Mouse (Mus musculus) left cerebral cortex, adult 11 months (tissue): ENCODE data around the gene Pipox.

Experiments
- DNase-seq: peaks from one replicate; pipeline ENCODE4 v3.0.0; 2022; ENCODE audit warnings: low spot score

The Pipox gene

DNA sequence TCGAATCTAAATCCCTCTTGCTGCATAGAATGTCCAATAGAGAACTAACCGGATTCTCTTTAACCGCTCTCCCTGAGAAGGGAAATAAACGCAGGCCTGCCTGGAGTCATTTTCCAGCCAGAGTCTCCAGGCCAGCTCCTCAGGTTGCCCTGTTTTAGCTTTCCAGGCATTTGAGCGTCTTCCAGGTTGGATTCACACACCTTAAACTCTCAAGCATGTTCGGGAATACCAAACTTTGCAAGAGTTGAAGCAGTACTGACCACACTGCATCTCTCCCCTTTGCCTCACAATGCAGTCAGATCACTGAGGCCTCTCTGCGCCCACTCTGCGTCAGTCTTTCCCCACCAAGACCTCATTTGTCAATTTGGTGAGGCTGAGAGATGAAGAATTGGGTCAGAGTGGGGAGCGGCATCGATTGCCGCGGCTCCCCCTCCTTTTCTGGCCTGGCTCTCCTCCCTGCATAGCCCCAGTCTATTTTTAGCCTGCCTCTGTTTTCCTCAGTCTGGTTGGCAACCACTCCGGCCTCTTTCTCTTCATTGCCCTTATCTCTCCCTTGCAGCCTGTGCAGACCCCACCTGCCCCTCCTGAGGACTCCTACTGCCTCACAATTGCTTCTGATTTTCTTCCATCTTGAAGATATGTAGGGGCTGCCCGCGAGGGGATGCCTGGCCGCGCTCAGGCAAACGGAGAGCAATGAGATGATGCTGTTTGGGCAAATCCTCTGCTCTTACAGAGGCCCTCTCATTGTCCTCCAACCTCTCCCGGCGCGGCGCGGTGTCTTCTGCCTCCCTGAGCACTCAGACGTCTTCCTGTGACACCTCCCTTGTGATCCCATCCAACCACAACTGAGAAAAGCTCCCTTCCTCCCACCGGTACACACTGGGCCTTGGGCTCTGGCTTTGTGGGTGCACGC, 17.8 kb downstream of the Pipox start:
- no peak for DNase-seq

GRCm38 (mm10) chr11:77875269-77875668, 18.6 kb downstream of the Pipox start:
- no peak for DNase-seq

DNA sequence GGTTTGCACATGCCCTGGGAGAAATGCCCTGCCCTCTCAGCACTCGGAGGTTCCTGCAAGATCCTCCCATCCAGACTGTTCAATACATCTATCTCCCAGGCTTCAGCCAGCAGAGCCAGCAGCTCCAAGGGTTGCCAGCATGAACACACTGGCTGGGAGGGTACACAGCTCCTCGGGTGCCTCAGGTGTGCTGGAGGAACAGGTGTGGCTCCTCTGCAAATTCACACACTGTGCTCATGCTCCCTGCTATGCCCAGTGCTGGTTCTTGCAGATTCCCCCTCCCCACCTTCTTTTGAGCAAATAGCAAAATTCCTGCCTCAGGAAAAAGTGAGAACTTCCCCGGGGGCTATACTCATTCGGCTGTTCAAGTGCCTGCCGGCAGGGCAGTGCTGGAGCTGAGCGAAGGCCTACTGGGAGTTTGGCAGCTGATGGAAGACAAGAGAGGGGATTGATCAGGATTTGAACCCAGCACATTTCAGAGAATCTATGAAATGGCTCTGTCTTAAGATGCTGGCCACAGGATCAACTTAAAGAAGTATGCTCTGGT, 19.1 kb downstream of the Pipox start:
- DNase-seq = no peak

GRCm38 (mm10) chr11:77873116-77873515, 20.8 kb downstream of the Pipox start:
- no peak for DNase-seq

GRCm38 (mm10) chr11:77872685-77873084, 21.2 kb downstream of the Pipox start:
- no peak for DNase-seq

- no peak for DNase-seq
Observed at GRCm38 (mm10) chr11:77872236-77872635, 21.7 kb downstream of the Pipox start.

DNA sequence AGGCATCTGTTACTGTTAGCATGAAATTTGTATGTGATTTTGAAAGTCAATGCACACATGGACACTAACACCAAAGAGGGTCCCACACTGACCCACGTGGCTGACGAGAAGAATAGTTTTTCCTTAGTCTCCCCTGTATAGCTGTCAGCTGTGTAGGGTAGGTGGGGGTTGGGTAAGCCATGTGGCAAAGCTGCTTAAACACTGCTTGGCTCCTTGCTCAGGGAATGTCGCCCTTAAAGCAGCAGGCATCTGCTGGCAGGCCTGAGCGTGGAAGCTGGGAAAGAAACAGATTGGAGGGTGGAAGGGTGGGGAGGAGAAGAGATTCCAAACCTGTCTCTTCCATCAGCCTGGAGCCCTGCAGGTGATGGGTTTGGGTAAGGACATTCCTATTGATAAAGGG, 22.5 kb downstream of the Pipox start:
- DNase-seq = no peak

GRCm38 (mm10) chr11:77867419-77868083, 26.3 kb downstream of the Pipox start:
- DNase-seq = no peak

DNA sequence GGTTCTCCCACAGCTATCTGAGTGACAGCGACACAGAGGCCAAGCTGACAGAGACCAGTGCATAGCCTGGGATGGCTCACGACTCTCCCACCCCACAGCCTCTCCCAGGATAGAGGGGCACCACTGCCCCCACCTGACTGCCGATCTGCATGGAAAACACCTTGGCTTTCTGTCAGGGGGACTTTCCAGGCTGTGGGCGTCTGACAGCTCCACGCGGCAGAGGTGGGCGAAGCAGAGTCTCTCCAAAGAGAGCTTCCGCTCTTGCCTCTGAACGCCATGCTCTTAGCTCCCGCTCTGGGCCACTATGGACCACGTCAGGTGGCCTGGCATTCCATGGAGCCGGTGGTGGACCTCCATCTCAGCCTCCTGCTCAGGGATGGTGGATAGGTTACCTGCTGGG, 29.1 kb downstream of the Pipox start:
- no peak for DNase-seq

GRCm38 (mm10) chr11:77862887-77863286, 31.0 kb downstream of the Pipox start:
- DNase-seq = no peak

DNA sequence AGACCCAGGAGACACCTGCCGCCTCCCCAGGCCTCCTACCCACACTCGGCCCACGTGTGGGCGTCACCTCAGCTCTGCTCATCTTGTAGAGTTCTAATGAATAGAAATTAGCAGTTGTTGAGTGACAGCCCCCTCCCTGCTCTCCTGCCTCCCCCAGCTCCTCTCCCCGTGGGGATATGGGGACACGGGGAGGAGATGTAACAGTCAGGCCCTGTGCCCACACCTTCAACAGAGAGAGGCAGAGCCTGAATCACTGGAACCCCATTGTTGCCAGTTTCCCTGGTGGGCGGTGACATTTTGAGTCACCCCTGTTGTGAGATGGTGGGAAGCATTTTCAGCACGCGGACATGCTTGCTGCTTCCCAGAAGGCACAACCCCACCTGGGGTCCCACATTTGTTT, 32.9 kb downstream of the Pipox start:
- DNase-seq = peak; percentile 71

DNA sequence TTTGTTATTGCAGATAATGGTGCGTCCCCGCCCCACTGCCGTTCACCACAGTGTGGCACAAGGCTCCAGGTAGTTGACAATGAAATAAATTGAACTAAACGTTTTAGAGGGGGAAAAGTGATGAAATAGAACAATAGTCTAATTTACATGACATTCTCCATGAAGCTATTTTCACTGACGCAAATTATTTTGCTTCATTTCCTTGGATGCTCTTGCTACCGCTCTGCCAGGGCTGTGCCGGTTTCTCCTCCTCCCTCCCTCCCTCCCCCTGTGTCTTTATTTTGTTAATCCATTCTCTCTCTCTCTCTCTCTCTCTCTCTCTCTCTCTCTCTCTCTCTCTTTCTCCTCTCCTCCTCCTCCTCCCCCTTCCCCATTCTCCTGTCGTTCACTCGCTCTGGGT, 35.3 kb downstream of the Pipox start:
- DNase-seq = no peak

DNA sequence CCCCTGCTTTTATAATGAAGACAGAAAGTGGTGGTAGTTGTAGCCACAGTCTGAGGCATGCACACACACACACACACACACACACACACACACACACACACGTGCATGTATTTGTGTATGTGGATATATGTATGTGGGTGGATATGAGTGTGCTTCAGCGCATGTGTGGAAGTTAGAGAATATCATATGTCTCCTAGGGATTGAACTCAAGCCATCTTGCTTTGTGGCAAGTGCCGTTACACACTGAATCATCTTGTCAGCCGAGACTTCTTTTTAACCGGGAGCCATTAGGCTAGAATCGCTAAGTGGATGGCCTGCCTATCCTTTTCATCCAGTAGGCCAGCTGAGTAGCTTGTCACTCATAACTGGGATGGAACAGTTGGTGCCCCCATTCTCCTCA, 36.8 kb downstream of the Pipox start:
- no peak for DNase-seq

DNA sequence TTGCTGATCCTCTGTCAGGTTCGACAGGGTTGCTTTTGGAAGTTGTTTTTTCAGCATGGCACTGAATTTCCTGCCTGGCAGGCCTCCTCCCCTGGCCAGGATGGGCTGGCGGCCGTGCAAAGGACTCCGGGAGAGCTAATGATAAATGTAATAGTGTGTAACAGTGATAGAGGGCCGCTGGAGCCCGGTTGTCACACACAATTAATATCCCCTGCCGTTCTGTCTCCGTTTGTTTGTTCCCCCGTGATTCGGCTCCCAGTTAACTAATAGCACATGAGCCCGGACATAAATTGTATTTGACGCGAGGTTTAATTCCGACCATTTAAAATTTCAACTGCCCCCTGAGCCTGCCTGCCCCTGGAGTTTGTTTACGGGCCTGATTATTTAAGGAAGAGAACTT, 38.5 kb downstream of the Pipox start:
- no peak for DNase-seq

- DNase-seq = no peak
Observed at GRCm38 (mm10) chr11:77854641-77855040, 39.3 kb downstream of the Pipox start.

- no peak for DNase-seq
Observed at GRCm38 (mm10) chr11:77852941-77853668, 40.8 kb downstream of the Pipox start.

DNA sequence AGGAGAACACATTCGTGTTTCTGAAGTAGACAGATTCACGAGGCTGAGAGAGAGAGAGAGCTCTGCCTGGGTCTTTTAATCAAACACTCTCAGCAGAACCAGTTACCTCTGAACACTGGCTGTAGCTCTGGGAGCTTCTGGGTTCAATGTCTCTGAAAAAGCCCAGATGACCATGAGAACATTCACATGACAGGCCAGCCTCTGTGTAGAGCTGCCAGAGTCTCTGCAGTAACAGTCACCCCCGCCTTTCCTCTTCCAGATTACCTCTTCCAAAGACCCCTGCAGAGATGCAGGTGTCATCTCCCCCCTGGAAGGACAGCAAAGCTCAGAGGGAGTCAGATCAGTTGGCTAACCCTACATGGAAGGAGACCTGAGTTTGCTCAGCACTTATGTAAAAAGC, 41.7 kb downstream of the Pipox start:
- DNase-seq = no peak

DNA sequence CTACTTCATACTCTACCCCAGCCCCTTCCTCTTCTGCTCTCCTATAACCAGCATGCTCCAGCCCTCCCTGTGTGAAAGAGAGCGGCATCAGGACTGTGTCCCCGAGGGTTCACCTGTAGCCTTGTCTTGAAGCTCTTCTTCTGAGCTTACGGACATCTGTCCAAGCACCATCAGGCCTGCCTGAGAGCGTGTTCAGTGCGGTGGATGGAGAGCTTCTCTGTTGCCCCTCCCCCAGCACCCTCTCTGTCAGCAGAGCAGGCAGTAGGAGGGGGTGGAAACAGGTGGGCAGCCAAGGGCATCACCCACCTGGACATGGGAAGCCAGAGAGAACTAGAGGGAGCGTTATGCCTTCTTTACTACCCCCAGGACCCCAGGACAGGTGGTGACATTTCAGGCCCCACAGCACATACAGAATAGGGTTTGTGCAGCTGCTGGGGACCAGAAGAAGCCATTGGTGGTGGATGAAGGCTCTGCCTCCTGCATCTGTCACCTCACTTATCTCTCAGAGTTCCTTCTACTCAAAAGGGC, 42.3 kb downstream of the Pipox start:
- no peak for DNase-seq

DNA sequence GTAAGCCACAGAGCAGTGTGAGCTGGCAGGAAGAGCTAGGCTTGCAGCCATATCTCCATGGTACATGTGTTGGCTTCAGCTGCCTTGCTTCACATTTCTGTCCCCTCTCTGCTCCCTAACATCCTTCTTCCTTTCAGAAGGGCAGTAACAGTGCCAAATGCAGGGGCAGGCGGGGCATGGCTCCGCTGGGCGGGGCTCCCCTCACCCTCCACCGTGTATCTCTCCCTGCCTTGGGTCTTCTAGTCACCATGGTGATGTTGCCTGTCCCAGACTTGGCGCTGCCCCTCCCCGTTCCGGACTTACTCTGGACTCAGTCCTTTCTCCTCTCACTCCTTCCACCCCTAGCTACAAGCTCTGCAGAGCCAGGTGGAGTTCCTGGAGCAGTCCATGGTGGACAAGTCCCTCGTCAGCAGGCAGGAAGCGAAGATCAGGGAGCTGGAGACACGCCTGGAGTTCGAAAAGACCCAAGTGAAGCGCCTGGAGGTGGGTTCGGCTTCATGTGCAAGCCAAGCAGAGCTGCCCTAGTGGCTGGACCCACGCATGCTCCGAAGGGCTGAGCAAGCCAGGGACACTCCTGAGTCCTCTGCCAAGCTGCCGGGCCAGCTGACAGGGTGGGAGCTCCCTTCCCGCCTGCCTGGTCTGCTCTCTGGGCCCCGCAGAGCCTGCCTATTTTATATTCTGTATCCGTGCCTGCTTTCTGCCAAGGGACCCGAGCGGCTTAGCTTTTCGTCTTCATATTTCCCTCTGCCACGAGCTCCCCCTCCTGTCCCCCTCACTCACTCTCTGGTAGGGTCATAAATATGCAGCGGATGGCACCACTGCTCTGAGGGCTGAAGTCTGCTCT, 43.3 kb downstream of the Pipox start:
- DNase-seq = peak; percentile 65

GRCm38 (mm10) chr11:77849151-77849550, 44.7 kb downstream of the Pipox start:
- no peak for DNase-seq

GRCm38 (mm10) chr11:77848131-77848530, 45.8 kb downstream of the Pipox start:
- DNase-seq = no peak
